Mouse (Mus musculus): Measurements from ENCODE around the gene Foxl1. TPM values are rescaled to one million over a fixed set of nuclear protein-coding genes. Genes with fewer than 3 reads are reported as not detected.

Foxl1 gene
- total and polyA plus RNA-seq, 3 experiments, result 0.04 TPM; not detected in 2

DNA sequence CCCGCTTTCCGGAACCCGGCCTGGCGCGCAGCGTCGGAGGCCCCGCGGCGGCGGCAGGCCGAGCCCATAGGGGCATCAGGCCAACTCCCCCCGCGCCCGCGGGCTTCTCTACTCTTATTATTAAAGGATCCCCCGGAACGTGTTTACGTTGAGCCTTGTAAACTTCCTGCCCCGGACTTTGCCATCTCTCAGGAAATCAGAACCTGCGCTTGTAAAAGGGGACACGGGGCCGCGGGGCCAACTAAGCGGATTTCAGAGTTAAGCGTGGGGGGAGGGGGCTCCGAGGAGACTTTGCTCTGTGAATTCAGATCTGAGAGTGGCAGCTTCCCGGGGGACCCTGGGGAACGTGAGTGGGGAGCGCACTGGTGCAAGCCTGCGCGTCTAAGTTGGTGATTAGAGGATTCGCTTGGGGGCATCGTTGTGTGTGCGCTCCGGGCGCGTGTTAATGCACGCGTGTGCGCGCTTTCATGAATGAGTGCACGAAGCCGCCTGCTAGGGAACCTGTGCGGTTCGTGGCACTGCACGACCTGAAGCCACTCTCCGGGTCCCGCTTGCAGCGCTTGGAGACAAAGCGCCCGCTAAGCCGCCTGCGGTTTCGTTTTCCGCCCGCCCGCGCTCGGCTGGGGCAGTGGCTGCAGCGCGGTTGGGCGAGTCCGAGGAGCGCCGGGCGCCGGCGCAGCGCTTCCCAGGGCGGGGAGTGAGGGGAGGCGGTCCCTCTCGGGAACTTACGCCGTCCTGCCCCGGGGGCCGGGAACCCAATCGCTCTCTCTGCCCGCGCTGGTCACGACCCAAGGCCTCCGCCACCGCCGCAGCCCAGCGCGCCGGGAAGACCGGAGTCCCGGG, 44.4 kb upstream of the Foxl1 start:
- Histone ChIP-seq H3K4me3 (replicated peaks in 1 of 3; ENCODE audit: low read depth in 2 of 3, low read length in 2 of 3, poor library complexity in 1 of 3) (no peak overlapping the region), H3K4me1 (ENCODE audit: control insufficient read depth in 1 of 2, insufficient read depth in 2 of 2) (no peaks in the 10 kb centered on the region), H3K79me2 (replicated peaks; ENCODE audit: control insufficient read depth, extremely low read depth, insufficient read depth, poor library complexity, severe bottlenecking) (no peaks in the 10 kb centered on the region), H3K27ac (ENCODE audit: insufficient read depth, low read depth) (no peak overlapping the region), H3K9me3 (replicated peaks; ENCODE audit: low read length) (peaks cover 29% of the 10 kb centered on the region), H3K9ac (ENCODE audit: insufficient read depth, low read depth) (no peak overlapping the region), H3K36me3 (replicated peaks in 1 of 2; ENCODE audit: control insufficient read depth in 1 of 2, insufficient read depth in 1 of 2, low read length in 1 of 2) (no peaks in the 10 kb centered on the region), H3K4me2 (ENCODE audit: insufficient read depth, low read depth, poor library complexity, severe bottlenecking) (no peak overlapping the region), H3K27me3 (replicated peaks) (peaks cover 65% of the 10 kb centered on the region)
- TF ChIP-seq SMC3 (IDR thresholded peaks at IDR 0.05; ENCODE audit: low read depth, low read length), result no peak
- no peak for TF ChIP-seq CTCF (conservative IDR thresholded peaks at IDR 0.05 in 1 of 2, IDR thresholded peaks at IDR 0.05 in 1 of 2; ENCODE audit: low read depth in 2 of 2, low read length in 2 of 2)
- no peak for TF ChIP-seq POLR2A (IDR thresholded peaks at IDR 0.05; ENCODE audit: low read depth, low read length)
- no peak for TF ChIP-seq HCFC1 (IDR thresholded peaks at IDR 0.05; ENCODE audit: low read depth, low read length)
- TF ChIP-seq E2F4 (IDR thresholded peaks at IDR 0.05; ENCODE audit: insufficient replicate concordance, low read depth, low read length), result no peak
- no peak for TF ChIP-seq UBTF (IDR thresholded peaks at IDR 0.05; ENCODE audit: low read depth, low read length)
- no peak for TF ChIP-seq POLR2AphosphoS2 (IDR thresholded peaks at IDR 0.05; ENCODE audit: low read depth, low read length)
- TF ChIP-seq MAX (IDR thresholded peaks at IDR 0.05; ENCODE audit: low read length), result no peak
- no peak for TF ChIP-seq MAFK (IDR thresholded peaks at IDR 0.05; ENCODE audit: insufficient replicate concordance, low read length)
- no peak for TF ChIP-seq NELFE (IDR thresholded peaks at IDR 0.05; ENCODE audit: low read depth, low read length)
- no peak for TF ChIP-seq ETS1 (conservative IDR thresholded peaks at IDR 0.05; ENCODE audit: low read depth, low read length)
- TF ChIP-seq SIN3A (IDR thresholded peaks at IDR 0.05; ENCODE audit: low read length), result no peak
- no peak for TF ChIP-seq USF1 (IDR thresholded peaks at IDR 0.05; ENCODE audit: low read depth, low read length)
- TF ChIP-seq USF2 (conservative IDR thresholded peaks at IDR 0.05; ENCODE audit: low read depth, low read length), result no peak
- no peak for DNase-seq (ENCODE audit: extremely low read depth)
- dilution Hi-C loops (cut with MboI; ENCODE audit: extremely low pct_ligation_motif_present, extremely low pct_unique_long_range_greater_than_20kb, low sequenced_read_pairs), result no loop called here
- in situ Hi-C loops (cut with MboI; ENCODE audit: low pct_ligation_motif_present, low pct_unique_long_range_greater_than_20kb, low sequenced_read_pairs), result no loop called here

DNA sequence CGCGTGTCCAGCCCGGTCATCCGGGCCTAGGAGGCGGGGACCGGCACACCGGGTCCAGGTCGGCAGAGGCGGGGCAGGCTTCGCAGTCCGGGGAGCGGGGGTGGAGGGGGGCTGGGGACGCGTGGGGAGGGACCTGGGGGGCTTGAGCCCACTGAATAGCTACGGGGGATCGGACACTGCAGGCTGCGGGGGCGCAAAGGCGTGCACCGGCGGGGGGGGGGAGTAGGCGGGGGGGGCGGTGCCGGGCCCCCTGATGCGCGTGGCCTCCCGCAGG, 43.9 kb upstream of the Foxl1 start:
- Histone ChIP-seq H3K36me3 (replicated peaks in 1 of 2; ENCODE audit: control insufficient read depth in 1 of 2, insufficient read depth in 1 of 2, low read length in 1 of 2) (no peaks in the 10 kb centered on the region), H3K4me2 (ENCODE audit: insufficient read depth, low read depth, poor library complexity, severe bottlenecking) (no peak overlapping the region), H3K9me3 (replicated peaks; ENCODE audit: low read length) (peaks cover 29% of the 10 kb centered on the region), H3K79me2 (replicated peaks; ENCODE audit: control insufficient read depth, extremely low read depth, insufficient read depth, poor library complexity, severe bottlenecking) (no peaks in the 10 kb centered on the region), H3K4me3 (replicated peaks in 1 of 3; ENCODE audit: low read depth in 2 of 3, low read length in 2 of 3, poor library complexity in 1 of 3) (no peak overlapping the region), H3K9ac (ENCODE audit: insufficient read depth, low read depth) (no peak overlapping the region), H3K27ac (ENCODE audit: insufficient read depth, low read depth) (no peak overlapping the region), H3K27me3 (replicated peaks) (peaks cover 66% of the 10 kb centered on the region), H3K4me1 (ENCODE audit: control insufficient read depth in 1 of 2, insufficient read depth in 2 of 2) (no peaks in the 10 kb centered on the region)
- no peak for DNase-seq (ENCODE audit: extremely low read depth)
- in situ Hi-C loops (cut with MboI; ENCODE audit: low pct_ligation_motif_present, low pct_unique_long_range_greater_than_20kb, low sequenced_read_pairs), result no loop called here
- dilution Hi-C loops (cut with MboI; ENCODE audit: extremely low pct_ligation_motif_present, extremely low pct_unique_long_range_greater_than_20kb, low sequenced_read_pairs), result no loop called here
- TF ChIP-seq MAX (IDR thresholded peaks at IDR 0.05; ENCODE audit: low read length) (no peak), CTCF (conservative IDR thresholded peaks at IDR 0.05 in 1 of 2, IDR thresholded peaks at IDR 0.05 in 1 of 2; ENCODE audit: low read depth in 2 of 2, low read length in 2 of 2) (no peak), ZKSCAN1 (IDR thresholded peaks at IDR 0.05; ENCODE audit: borderline replicate concordance, low read depth, low read length) (no peak), USF2 (conservative IDR thresholded peaks at IDR 0.05; ENCODE audit: low read depth, low read length) (no peak), MAFK (IDR thresholded peaks at IDR 0.05; ENCODE audit: insufficient replicate concordance, low read length) (no peak), ELF1 (IDR thresholded peaks at IDR 0.05; ENCODE audit: low read depth, low read length) (no peak), ZNF384 (IDR thresholded peaks at IDR 0.05; ENCODE audit: low read depth, low read length) (no peak), TBP (conservative IDR thresholded peaks at IDR 0.05; ENCODE audit: low read depth, low read length) (no peak), MEF2A (IDR thresholded peaks at IDR 0.05; ENCODE audit: borderline replicate concordance, low read depth, low read length) (no peak)

All from CH12.LX (cell line).